Mouse (Mus musculus): ENCODE results near the gene Syngr2.
"Not testable (repeated sequence)": the region's sequence is repeated elsewhere in the genome, so short reads cannot be mapped to it uniquely, and the experiment has no call there.

Gene Syngr2

GRCm38 (mm10) chr11:117803166-117803688, 6.2 kb upstream of the Syngr2 start:
- in situ Hi-C loops (cut with MboI, MseI), result no loop called here

DNA sequence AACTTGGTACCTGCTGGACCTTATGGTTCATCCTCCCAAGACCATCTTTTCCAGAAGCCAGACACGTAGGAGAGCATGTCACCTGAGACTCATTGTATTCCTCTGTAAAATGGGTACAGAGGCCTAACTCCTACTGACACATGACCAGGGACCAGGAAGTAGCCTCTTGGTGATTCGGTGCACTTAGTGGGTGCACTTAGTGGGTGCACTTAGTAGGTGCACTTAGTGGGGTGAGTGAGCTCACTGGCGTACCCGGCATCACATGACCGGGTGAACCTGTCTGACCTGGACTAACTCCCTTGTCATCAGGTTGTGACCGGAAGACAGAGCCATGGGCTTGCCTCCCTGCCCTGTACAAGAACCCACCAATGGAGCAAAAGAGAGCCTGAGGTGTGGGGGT, 2.7 kb upstream of the Syngr2 start:
- in situ Hi-C loops (cut with MboI, MseI), result no loop called here

- in situ Hi-C loops (cut with MboI, MseI), result loop anchor here (5.0 kb wide), 1 partner anchor 423 kb away; no protein-coding TSS in a partner anchor
Observed at GRCm38 (mm10) chr11:117810401-117811046, 1.1 kb downstream of the Syngr2 start.

DNA sequence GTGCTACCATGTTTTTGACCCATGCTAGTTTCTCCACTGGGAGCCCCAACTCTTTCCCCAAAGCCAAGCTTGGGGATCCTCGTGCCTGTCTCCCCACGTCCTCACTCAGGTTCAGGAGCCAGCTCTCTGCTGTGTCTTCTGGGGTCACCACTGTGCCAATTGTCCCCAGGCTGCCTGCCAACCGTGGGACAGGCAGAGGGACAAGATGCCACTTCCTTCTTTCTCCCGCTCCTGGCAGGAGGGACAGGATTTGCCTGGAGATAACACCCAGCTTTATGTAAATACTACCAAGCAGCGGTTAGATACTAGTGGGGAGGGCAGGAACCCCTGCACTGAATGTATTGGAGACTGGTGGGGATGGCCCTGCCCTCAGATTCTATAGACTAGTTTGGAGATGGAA, 4.4 kb downstream of the Syngr2 start:
- in situ Hi-C loops (cut with MboI, MseI), result loop anchor here (5.0 kb wide), 1 partner anchor 427 kb away; no protein-coding TSS in a partner anchor

GRCm38 (mm10) chr11:117814704-117815366, 5.4 kb downstream of the Syngr2 start:
- in situ Hi-C loops (cut with MboI, MseI), result loop anchor here (5.0 kb wide), 1 partner anchor 428 kb away; no protein-coding TSS in a partner anchor

DNA sequence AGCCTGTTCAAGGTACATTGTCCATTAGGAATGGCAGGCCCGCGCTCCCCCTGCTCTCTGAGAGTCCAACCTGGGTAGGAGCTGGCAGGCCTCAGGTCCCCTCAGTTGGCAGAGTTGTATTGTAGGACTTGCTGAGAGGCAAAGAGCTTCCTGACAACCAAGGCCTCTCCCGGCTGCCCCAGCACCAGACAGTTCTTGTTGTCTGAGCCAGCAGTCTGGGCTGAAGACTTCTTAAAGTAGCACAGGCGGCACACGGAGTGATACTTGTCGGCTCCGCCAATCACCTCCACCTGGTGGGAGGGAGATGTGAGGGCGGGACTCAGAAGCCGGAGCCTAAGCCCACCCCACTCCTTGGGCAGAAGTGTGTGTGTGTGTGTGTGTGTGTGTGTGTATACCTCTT, 6.4 kb downstream of the Syngr2 start:
- in situ Hi-C loops (cut with MboI, MseI), result not testable (repeated sequence)

DNA sequence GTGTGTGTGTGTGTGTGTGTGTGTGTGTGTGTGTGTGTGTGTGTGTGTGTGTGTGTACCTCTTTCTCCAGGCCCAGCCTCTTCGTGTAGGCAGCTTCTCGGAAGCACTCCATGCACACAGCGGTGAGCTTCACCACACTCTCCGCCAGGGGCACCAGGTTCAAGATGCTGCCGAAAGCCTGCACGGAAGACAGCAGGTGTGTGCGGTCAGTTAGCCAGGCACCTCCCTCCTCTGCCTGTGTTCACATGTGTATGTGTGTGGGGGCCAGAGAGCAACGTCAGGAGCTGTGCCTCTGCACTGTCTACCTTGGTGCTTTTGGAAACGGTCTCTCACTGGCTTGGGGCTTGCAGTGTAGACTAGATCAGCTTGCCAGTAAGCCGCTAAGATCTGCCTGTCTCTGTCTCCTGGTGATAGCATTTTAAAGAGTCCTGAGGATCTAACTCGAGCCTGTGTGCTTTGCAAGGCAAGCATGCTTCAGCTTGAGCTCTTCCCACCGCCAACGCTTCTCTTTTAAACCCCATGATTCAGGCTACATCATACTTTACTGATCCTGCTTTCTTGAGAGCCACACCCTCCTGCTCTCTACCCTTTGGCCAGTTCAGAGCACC, 7.0 kb downstream of the Syngr2 start:
- in situ Hi-C loops (cut with MboI, MseI), result no loop called here

- in situ Hi-C loops (cut with MboI, MseI), result no loop called here
Observed at GRCm38 (mm10) chr11:117819095-117819494, 9.6 kb downstream of the Syngr2 start.

DNA sequence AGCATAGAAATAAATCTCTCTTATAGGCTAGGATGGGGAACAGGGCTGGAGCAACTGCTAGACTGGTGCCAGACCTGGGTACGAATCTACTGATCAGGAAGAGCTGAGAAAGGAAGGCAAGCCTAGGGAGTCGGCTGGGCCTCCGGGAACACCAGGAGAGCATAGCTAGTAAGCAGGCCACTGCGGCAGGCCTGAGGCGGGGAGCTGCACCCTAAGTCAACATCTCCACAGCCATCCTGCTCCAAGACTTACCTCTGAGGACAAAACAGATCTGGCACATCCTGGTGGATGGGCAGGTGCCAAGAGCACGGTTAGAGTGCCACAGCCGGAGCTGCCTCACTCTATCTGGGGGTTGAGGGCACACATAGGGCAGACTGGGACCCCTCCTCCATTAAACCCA, 10.7 kb downstream of the Syngr2 start:
- in situ Hi-C loops (cut with MboI, MseI), result loop anchor here (5.0 kb wide), 1 partner anchor 98 kb away; no protein-coding TSS in a partner anchor

DNA sequence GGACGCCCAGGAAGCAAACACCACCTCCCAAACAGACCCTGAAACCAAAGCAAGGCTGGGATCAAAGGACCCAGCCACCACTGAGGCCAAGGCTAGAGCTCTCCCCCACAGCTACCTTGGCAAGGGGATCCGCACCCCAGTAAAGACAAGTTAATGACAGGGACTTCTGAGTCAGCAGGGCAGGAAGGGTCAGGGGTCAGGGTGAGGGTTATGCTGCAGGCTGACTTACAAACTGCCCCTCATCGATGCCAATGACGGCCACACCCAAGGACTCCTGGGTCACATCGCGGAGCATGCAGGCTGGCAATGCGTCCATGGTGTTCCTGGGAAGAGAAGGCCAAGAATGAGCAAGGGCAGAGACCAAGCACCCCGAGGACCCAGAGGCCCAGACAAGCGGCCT, 12.4 kb downstream of the Syngr2 start:
- in situ Hi-C loops (cut with MboI, MseI), result loop anchor here (5.0 kb wide), 1 partner anchor 100 kb away; no protein-coding TSS in a partner anchor

DNA sequence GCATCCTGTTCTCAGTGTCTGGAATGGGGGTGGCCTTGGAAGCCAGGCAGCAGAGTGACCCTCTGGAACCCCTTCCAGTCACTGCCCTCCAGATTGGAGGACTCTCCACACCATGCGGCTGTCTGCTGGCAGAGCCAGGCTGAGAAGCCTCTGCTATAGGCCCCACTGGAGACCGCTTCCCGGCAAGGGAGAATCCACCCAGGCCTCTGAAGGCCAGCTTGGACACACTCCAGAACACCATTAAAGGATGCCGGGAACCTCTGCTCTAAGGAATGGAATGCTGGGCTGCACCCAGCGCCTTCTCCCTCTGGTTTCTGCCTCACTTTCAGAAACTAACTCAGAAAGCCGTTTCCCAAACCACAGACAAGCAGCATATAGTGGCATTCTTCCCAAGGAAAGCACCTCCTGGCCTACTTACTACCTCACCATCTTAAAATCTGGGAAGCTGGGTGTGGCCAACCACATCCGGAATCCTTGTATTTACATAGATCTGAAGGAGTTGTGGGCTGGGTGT, 13.3 kb downstream of the Syngr2 start:
- in situ Hi-C loops (cut with MboI, MseI), result loop anchor here (5.0 kb wide), 1 partner anchor 100 kb away; no protein-coding TSS in a partner anchor

DNA sequence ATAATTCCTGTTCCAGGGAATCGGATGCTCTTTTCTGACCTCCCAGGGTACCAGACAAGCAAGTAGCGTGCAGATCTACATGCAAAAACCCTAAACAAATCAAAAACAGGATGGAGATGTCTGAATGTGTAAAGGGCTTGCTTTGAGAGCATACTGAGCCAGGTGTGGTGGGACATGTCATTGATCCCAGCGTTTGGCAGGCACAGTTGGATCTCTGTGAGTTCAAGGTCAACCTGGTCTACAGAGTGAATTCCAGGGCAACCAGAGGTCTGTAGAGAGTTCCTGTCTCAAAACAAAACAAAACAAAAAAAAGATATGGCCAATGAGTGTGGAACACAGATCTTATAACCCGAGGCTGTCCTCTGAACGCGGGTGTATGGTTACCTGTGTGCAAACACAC, 13.9 kb downstream of the Syngr2 start:
- in situ Hi-C loops (cut with MboI, MseI), result loop anchor here (5.0 kb wide), 1 partner anchor 101 kb away; no protein-coding TSS in a partner anchor

DNA sequence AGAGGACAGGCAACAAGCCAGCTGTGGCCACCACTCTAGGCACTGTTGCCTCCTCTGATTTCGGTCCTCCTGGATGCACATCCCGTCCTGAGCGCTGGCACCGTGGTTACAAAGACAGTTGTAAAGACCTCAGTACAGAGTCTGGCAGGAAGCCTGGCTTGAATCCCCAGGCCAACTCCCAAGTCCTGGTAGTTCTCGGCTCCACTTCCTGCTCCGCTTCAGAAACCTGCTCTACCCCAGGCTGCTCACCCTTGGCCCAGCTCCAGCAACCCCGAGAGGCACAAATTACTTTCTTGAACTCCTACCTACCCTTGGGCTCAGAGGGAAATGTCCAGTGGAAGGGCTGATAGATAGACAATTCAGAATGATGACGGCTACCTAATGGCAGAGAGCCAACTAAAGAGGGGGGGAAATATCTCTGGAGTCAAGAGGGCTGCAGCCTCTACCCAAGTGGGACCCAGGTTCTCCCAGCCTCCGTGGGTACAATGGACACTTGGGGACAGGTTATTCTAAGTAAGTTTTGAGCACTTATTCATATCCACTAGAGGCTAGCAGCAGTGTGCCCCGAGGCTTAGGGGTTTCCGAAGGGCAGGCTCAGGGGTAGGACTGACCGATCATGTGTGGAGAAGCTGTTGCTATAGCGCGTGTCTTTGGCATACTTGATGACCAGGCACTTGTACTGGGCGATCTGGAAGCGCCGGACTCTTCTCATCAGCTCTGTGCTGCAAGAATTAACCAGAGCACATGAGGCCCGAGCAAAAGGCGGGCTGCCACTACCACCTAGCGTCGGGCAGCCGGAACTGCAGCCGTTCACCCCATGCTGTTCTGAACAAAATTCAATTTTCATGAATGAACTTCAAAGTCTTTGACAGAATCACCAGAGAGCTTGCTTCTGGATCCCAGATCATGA, 14.8 kb downstream of the Syngr2 start:
- in situ Hi-C loops (cut with MboI, MseI), result loop anchor here (5.0 kb wide), 1 partner anchor 102 kb away; no protein-coding TSS in a partner anchor

DNA sequence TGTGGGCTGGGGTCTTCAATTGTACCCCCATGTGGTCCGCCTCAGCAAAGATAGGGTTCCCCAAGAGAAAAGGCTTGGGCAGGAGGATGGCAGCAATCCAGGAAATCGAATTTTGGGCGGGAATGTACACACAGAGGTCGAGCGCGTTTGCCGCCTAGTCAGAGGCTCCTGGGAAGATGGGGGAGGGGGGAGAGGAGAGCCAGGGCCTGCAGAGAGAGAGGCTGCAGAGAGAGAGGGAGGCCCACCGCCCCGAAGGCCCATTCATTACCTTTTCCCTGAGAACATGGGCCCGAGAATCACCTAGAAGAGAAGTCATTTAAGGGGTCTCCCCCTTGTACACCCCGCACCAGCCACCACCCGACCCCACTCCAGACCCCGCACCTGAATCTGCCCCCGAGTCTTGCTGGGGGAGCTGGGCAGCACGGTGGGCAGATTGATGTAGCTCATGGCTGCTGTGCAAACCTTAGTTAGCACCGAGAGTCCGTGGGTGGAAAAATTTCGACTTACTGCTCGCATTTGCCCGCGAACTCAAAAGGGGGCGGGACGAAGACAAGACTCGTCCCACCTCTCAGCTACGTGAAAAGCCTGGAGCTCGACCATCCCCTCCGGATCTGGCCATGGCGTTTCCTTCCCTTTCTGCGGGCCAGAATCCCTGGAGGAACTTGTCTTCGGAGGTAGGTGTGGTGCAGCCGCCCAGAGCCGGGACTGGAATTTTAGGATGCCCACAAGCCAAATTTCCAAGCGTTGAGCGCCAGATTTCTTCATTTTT, 16.0 kb downstream of the Syngr2 start, which contains the start of the genes Afmid and Tk1:
TSS of gene Afmid (plus strand) at position 592 of the 769 bp plus-strand sequence.
TSS of gene Tk1 (minus strand) at position 760 of the 769 bp plus-strand sequence.
- in situ Hi-C loops (cut with MboI, MseI), result no loop called here

DNA sequence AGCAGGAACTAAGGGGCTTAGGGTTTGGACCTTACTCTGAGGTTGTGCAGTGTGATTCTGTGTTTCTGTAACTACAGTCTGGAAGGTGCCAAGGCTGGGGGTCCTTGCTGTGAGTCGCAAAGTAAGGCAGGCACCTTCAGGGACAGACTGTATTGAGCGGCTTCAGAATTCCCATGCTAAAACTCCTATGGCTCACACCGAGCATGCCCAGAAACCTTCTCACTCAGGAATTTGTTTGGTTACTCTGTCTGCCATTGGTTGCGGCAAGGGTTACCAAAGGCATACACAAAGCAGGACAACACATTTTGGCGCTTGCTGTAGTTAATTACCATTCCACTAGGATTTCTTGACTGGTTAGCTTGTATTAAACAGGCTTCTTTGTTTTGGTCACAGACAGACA, 16.7 kb downstream of the Syngr2 start:
- in situ Hi-C loops (cut with MboI, MseI), result no loop called here

GRCm38 (mm10) chr11:117826916-117827315, 17.4 kb downstream of the Syngr2 start:
- in situ Hi-C loops (cut with MboI, MseI), result no loop called here

GRCm38 (mm10) chr11:117827386-117827785, 17.9 kb downstream of the Syngr2 start:
- in situ Hi-C loops (cut with MboI, MseI), result no loop called here

DNA sequence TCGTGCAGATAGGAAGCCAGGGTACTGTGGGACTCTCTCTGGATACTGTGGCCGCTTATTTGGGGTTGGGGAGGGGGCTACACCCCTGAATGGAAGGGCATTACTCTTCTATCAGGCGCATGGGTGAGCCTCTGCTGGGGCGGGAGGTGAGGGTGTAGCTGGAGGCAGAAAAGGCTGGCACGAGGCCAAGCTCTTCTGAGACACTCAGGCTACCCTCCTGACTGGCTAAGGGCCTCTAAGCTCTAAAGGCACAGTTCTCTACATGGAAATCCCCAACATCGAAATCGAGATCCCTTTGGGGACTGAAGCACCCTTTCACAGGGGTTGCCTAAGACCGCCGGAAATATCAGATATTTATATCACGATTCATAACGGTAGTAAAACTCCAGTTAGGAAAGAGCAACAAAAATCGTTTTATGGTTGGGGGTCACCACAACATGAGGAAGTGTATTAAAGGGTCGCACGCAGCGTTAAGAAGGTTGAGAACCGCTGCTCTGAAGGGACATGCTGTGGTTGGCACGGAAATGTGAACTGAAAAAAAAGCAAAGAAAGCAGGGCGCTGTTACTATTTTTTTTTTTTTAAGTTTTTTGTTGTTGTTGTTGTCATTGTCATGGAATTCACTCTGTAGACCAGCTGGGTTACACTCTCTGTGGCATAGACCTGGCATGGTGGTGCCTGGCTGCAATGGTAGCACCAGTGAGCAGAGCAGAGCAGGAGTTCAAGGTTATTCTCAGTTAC, 18.9 kb downstream of the Syngr2 start:
- in situ Hi-C loops (cut with MboI, MseI), result no loop called here

DNA sequence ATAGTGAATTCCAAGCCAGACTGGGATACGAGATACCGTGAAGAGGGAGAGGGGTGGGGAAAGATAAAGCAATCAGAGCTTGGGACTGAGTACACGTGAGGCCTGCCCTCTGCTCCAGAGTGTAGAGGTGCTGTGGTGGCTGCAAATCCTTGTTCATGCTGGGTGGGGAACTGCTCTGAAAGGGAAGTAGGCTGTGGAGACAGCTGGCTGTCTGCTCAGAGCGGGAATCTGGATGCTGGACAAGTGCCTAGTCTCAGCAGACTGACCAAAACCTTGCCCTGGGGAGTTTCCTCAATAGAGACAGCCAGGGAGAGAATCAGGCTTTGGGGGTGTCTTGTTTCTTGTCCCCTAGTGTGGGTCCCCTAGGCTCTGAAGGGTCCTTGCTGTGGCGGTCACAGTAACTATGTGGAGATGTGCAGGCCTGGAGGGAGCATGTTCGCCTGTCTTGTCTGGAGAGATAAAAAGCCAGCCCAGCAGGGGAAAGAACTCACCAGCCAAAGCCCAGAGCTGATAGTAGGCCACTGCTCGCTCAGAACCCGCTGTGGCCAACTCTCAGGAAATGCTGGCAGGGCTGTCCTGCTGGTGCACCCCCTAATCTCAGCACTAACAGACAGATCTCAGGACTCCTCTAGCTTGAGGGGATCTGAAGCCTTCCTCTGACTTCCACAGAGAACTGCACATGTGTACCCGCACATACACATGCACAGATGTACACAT, 19.6 kb downstream of the Syngr2 start:
- in situ Hi-C loops (cut with MboI, MseI), result no loop called here

All from regulatory T cell (primary cell).